ENCODE assay signal across 10 mouse cellular contexts in the genomic region with DNA sequence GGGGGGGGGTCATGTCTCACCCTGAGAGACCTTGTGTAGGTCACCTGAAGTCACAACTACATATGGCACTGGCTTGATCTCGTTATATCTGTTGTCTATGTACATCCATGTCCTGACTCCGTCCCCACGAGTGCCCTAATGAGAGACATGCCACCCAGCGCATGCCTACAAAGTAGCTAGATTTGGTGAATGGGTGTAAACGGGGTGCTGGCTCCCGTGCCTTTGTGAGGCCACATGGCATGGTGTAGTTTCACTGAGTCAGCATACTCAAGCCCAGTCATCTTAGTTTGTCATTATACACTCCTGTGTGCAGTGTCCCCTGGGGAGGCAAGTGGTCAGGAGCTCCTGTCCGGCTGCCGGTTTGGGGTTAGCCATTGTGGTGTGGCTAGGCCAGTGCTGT. TPM values are rescaled to one million over a fixed set of nuclear protein-coding genes. Genes with fewer than 3 reads are reported as not detected.
DNase-seq lines count a peak whose midpoint lies in the region; ATAC-seq lines count a peak whose summit lies in the region.
"Had no signal": no experiment of that assay in that cellular context is flagged by ENCODE, and none has a peak within 500 bp of the region (broad histone marks: within the 10 kb centered on the region; RNA-seq: fewer than 3 reads in every experiment).

No protein-coding gene starts in this region.

- no peak overlapping the region for H3K4me2 ChIP-seq in forebrain, embryonic 15.5 days (replicated peaks)
- peak overlapping the region; percentile 87 for H3K4me2 ChIP-seq in hindbrain, embryonic 12.5 days (replicated peaks)
- peak overlapping the region; percentile 92 for H3K4me2 ChIP-seq in neural tube, embryonic 12.5 days (replicated peaks)

- no peak overlapping the region for H3K9ac ChIP-seq in forebrain, embryonic 15.5 days (replicated peaks)
- H3K9ac ChIP-seq in hindbrain, embryonic 12.5 days = peak overlapping the region; percentile 41
- 0 out of 2 replicates have a peak overlapping the region, but pooled peaks have one; percentile 3 for H3K9ac ChIP-seq in neural tube, embryonic 12.5 days

- WGBS in forebrain, embryonic 10.5 days = 91% methylated on average over 8 of the region's 8 CpGs
- 77% methylated on average over 8 of the region's 8 CpGs for WGBS in forebrain, embryonic 15.5 days
- 87% methylated on average over 8 of the region's 8 CpGs for WGBS in hindbrain, embryonic 12.5 days
- 85% methylated on average over 8 of the region's 8 CpGs for WGBS in neural tube, embryonic 12.5 days

- peaks cover 55% of the 10 kb centered on the region for H3K36me3 ChIP-seq in forebrain, embryonic 10.5 days (replicated peaks)
- peaks cover 47% of the 10 kb centered on the region for H3K36me3 ChIP-seq in forebrain, embryonic 15.5 days
- H3K36me3 ChIP-seq in megakaryocyte, embryonic 14.5 days (replicated peaks; ENCODE audit: low read length) = peaks cover 56% of the 10 kb centered on the region
- H3K36me3 ChIP-seq in hindbrain, embryonic 12.5 days = peaks cover 45% of the 10 kb centered on the region
- peaks cover 54% of the 10 kb centered on the region for H3K36me3 ChIP-seq in neural tube, embryonic 12.5 days

- 0 out of 2 replicates have a peak overlapping the region, but pooled peaks have one; percentile 35 for H3K27ac ChIP-seq in forebrain, embryonic 10.5 days
- no peak overlapping the region for H3K27ac ChIP-seq in forebrain, embryonic 15.5 days (replicated peaks)
- no peak overlapping the region for H3K27ac ChIP-seq in hindbrain, embryonic 12.5 days
- H3K27ac ChIP-seq in neural tube, embryonic 12.5 days = no peak overlapping the region

- H3K27me3 ChIP-seq in forebrain, embryonic 10.5 days (ENCODE audit: poor library complexity, severe bottlenecking) = no peaks in the 10 kb centered on the region
- H3K27me3 ChIP-seq in forebrain, embryonic 15.5 days = no peaks in the 10 kb centered on the region
- no peaks in the 10 kb centered on the region for H3K27me3 ChIP-seq in megakaryocyte, embryonic 14.5 days (replicated peaks)
- no peaks in the 10 kb centered on the region for H3K27me3 ChIP-seq in hindbrain, embryonic 12.5 days
- no peaks in the 10 kb centered on the region for H3K27me3 ChIP-seq in neural tube, embryonic 12.5 days (replicated peaks)

- H3K4me1 ChIP-seq in forebrain, embryonic 10.5 days = peaks cover 27% of the 10 kb centered on the region
- peaks cover 19% of the 10 kb centered on the region for H3K4me1 ChIP-seq in forebrain, embryonic 15.5 days
- H3K4me1 ChIP-seq in megakaryocyte, embryonic 14.5 days = peaks cover 83% of the 10 kb centered on the region
- peaks cover 14% of the 10 kb centered on the region for H3K4me1 ChIP-seq in hindbrain, embryonic 12.5 days
- H3K4me1 ChIP-seq in neural tube, embryonic 12.5 days = peaks cover 16% of the 10 kb centered on the region

- H3K9me3 ChIP-seq in forebrain, embryonic 10.5 days = no peaks in the 10 kb centered on the region
- no peaks in the 10 kb centered on the region for H3K9me3 ChIP-seq in forebrain, embryonic 15.5 days
- no peaks in the 10 kb centered on the region for H3K9me3 ChIP-seq in megakaryocyte, embryonic 14.5 days
- no peaks in the 10 kb centered on the region for H3K9me3 ChIP-seq in hindbrain, embryonic 12.5 days (replicated peaks)
- H3K9me3 ChIP-seq in neural tube, embryonic 12.5 days = no peaks in the 10 kb centered on the region

- peak overlapping the region; percentile 96 for H3K4me3 ChIP-seq in forebrain, embryonic 10.5 days
- H3K4me3 ChIP-seq in forebrain, embryonic 15.5 days = no peak overlapping the region
- H3K4me3 ChIP-seq in megakaryocyte, embryonic 14.5 days (replicated peaks) = peak overlapping the region; percentile 48
- 0 out of 2 replicates have a peak overlapping the region, but pooled peaks have one; percentile 100 for H3K4me3 ChIP-seq in hindbrain, embryonic 12.5 days
- H3K4me3 ChIP-seq in neural tube, embryonic 12.5 days = no peak overlapping the region

- no peak for DNase-seq in forebrain, embryonic 10.5 days (ENCODE audit: extremely low spot score, low spot score)
- DNase-seq in urinary bladder, postnatal 10 days (ENCODE audit: low spot score) = no peak
- no peak for DNase-seq in retina, embryonic 14.5 days (ENCODE audit: low spot score)
- DNase-seq: layer of hippocampus, postnatal 36 days had no signal

- ATAC-seq in forebrain, embryonic 15.5 days (replicated peaks) = no peak
- ATAC-seq in megakaryocyte, adult 5-6 weeks (ENCODE audit: poor library complexity, severe bottlenecking) = no peak
- ATAC-seq in hindbrain, embryonic 12.5 days (ENCODE audit: low FRiP score) = no peak
- no peak for ATAC-seq in neural tube, embryonic 12.5 days (ENCODE audit: low FRiP score, low read depth)

RNA-seq across cellular contexts. Expression of gene Tfdp1, which starts 2.1 kb away (rescaled TPM):
- 208 and 215 TPM in 2 replicates for polyA plus RNA-seq in forebrain, embryonic 10.5 days (2016; fragmentation: Nextera tagmentation; extraction: Ambion mirVana)
- polyA plus RNA-seq in forebrain, embryonic 15.5 days (2015; fragmentation: Nextera tagmentation; extraction: Ambion mirVana) = 144 and 146 TPM in 2 replicates
- polyA plus RNA-seq in megakaryocyte, embryonic 14.5 days (2012; ENCODE audit: insufficient read depth, low replicate concordance) = 2.3 and 11.5 TPM in 2 replicates
- total RNA-seq in megakaryocyte, adult 5-6 weeks (2015) = 136 and 146 TPM in 2 replicates
- 103 and 105 TPM in 2 replicates for total RNA-seq in megakaryocyte, adult 5-6 weeks (2017)
- polyA plus RNA-seq in hindbrain, embryonic 12.5 days (2016; fragmentation: Nextera tagmentation; extraction: Ambion mirVana) = 144 and 147 TPM in 2 replicates
- 148 and 152 TPM in 2 replicates for polyA plus RNA-seq in neural tube, embryonic 12.5 days (2016; fragmentation: Nextera tagmentation; extraction: Ambion mirVana)

RNA-seq across cellular contexts. Expression of gene Tmco3, which starts 52.7 kb away (rescaled TPM):
- polyA plus RNA-seq in forebrain, embryonic 10.5 days (2016; fragmentation: Nextera tagmentation; extraction: Ambion mirVana) = 34.0 and 34.5 TPM in 2 replicates
- 46.3 and 49.3 TPM in 2 replicates for polyA plus RNA-seq in forebrain, embryonic 15.5 days (2015; fragmentation: Nextera tagmentation; extraction: Ambion mirVana)
- polyA plus RNA-seq in megakaryocyte, embryonic 14.5 days (2012; ENCODE audit: insufficient read depth, low replicate concordance) = 16.7 and 19.0 TPM in 2 replicates
- total RNA-seq in megakaryocyte, adult 5-6 weeks (2015) = 11.2 and 16.0 TPM in 2 replicates
- 8.2 and 8.9 TPM in 2 replicates for total RNA-seq in megakaryocyte, adult 5-6 weeks (2017)
- 49.5 and 59.4 TPM in 2 replicates for polyA plus RNA-seq in hindbrain, embryonic 12.5 days (2016; fragmentation: Nextera tagmentation; extraction: Ambion mirVana)
- 45.8 and 51.5 TPM in 2 replicates for polyA plus RNA-seq in neural tube, embryonic 12.5 days (2016; fragmentation: Nextera tagmentation; extraction: Ambion mirVana)

RNA-seq across cellular contexts. Expression of gene Dcun1d2, which starts 52.7 kb away (rescaled TPM):
- 24.6 and 26.9 TPM in 2 replicates for polyA plus RNA-seq in forebrain, embryonic 10.5 days (2016; fragmentation: Nextera tagmentation; extraction: Ambion mirVana)
- 35.7 and 36.6 TPM in 2 replicates for polyA plus RNA-seq in forebrain, embryonic 15.5 days (2015; fragmentation: Nextera tagmentation; extraction: Ambion mirVana)
- polyA plus RNA-seq in megakaryocyte, embryonic 14.5 days (2012; ENCODE audit: insufficient read depth, low replicate concordance) = 0.61 and 3.9 TPM in 2 replicates
- 10.6 and 10.8 TPM in 2 replicates for total RNA-seq in megakaryocyte, adult 5-6 weeks (2015)
- total RNA-seq in megakaryocyte, adult 5-6 weeks (2017) = 14.6 and 19.7 TPM in 2 replicates
- 30.6 and 32.4 TPM in 2 replicates for polyA plus RNA-seq in hindbrain, embryonic 12.5 days (2016; fragmentation: Nextera tagmentation; extraction: Ambion mirVana)
- polyA plus RNA-seq in neural tube, embryonic 12.5 days (2016; fragmentation: Nextera tagmentation; extraction: Ambion mirVana) = 33.1 and 34.4 TPM in 2 replicates

RNA-seq across cellular contexts. Expression of gene Atp4b, which starts 56.0 kb away (rescaled TPM):
- polyA plus RNA-seq in forebrain, embryonic 10.5 days (2016; fragmentation: Nextera tagmentation; extraction: Ambion mirVana) = 0.10 TPM in 1 of 2 replicates, not detected in the other
- not detected in 2 replicates for polyA plus RNA-seq in forebrain, embryonic 15.5 days (2015; fragmentation: Nextera tagmentation; extraction: Ambion mirVana)
- polyA plus RNA-seq in megakaryocyte, embryonic 14.5 days (2012; ENCODE audit: insufficient read depth, low replicate concordance) = not detected in 2 replicates
- total RNA-seq in megakaryocyte, adult 5-6 weeks (2015) = not detected in 2 replicates
- not detected in 2 replicates for total RNA-seq in megakaryocyte, adult 5-6 weeks (2017)
- polyA plus RNA-seq in hindbrain, embryonic 12.5 days (2016; fragmentation: Nextera tagmentation; extraction: Ambion mirVana) = not detected in 2 replicates
- not detected in 2 replicates for polyA plus RNA-seq in neural tube, embryonic 12.5 days (2016; fragmentation: Nextera tagmentation; extraction: Ambion mirVana)
- total RNA-seq: layer of hippocampus, postnatal 36 days; monocyte, adult 5-6 weeks had no signal

Comparison
In these comparisons a context has a peak if more than half of its experiments do, and no peak if none do; other contexts are left out.
1. H3K4me3 ChIP-seq: peak in forebrain, embryonic 10.5 days (single experiment), megakaryocyte, embryonic 14.5 days (single experiment) and hindbrain, embryonic 12.5 days (single experiment); none in forebrain, embryonic 15.5 days (single experiment) and neural tube, embryonic 12.5 days (single experiment).
2. RNA of gene Tfdp1, which starts 2.1 kb away (polyA plus RNA-seq): 208 to 215 TPM in forebrain, embryonic 10.5 days, 148 to 152 TPM in neural tube, embryonic 12.5 days, 144 to 147 TPM in hindbrain, embryonic 12.5 days and 144 to 146 TPM in forebrain, embryonic 15.5 days; 2.3 to 11.5 TPM in megakaryocyte, embryonic 14.5 days; every median in the first group is over 10 times any median in the second.